Mouse (Mus musculus) adrenal gland, postnatal 14 days (tissue): Measurements from ENCODE around the gene 2310011J03Rik. TPM values are rescaled to one million over a fixed set of nuclear protein-coding genes. Genes with fewer than 3 reads are reported as not detected.
A peak's percentile ranks its signal among the peaks of the same experiment; 100 is the strongest.

Experiments used
- DNase-seq: peaks from one replicate; pipeline ENCODE4 v3.0.0; 2021; ENCODE audit warnings: mixed read lengths
- total RNA-seq: library from RNA; stranded (reverse); gene quantifications from 2 replicates; pipeline ENCODE4 v1.2.3, GENCODE M21; 2021

Gene 2310011J03Rik
- total RNA-seq, 1 experiment from 2014 or later = 26.9 TPM

GRCm38 (mm10) chr10:80316359-80316781 lies 4.0 kb downstream of the 2310011J03Rik start:
- DNase-seq = peak; percentile 49

- peak; percentile 9 for DNase-seq
These were observed 5.0 kb downstream of the 2310011J03Rik start for GRCm38 (mm10) chr10:80315315-80315714.

DNA sequence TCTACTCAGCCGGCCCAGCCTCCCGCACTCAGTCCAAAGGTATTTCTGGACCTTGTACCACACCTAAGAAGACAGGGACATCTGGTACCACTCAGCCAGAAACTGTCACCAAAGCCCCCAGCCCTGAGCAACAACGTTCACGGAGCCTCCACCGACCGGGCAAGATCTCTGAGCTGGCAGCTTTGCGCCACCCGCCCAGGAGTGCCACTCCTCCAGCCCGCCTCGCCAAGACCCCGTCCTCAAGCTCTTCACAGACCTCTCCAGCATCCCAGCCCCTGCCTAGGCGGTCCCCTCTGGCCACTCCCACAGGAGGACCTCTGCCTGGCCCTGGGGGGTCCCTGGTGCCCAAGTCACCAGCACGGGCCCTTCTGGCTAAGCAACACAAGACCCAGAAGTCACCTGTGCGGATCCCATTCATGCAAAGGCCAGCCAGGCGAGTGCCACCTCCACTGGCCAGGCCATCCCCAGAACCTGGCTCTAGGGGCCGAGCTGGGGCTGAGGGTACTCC lies 5.8 kb downstream of the 2310011J03Rik start:
- no peak for DNase-seq

- DNase-seq = no peak
These were observed 6.6 kb downstream of the 2310011J03Rik start for GRCm38 (mm10) chr10:80313627-80314201.

GRCm38 (mm10) chr10:80312586-80313504 lies 7.5 kb downstream of the 2310011J03Rik start:
- DNase-seq = no peak

GRCm38 (mm10) chr10:80311560-80311959 lies 8.8 kb downstream of the 2310011J03Rik start:
- DNase-seq = no peak

- peak; percentile 67 for DNase-seq
These were observed 15.5 kb downstream of the 2310011J03Rik start for GRCm38 (mm10) chr10:80304862-80305261.

GRCm38 (mm10) chr10:80304458-80304857 lies 15.9 kb downstream of the 2310011J03Rik start:
- DNase-seq = no peak

- peak; percentile 83 for DNase-seq
These were observed 17.9 kb downstream of the 2310011J03Rik start for GRCm38 (mm10) chr10:80302471-80302881.

DNA sequence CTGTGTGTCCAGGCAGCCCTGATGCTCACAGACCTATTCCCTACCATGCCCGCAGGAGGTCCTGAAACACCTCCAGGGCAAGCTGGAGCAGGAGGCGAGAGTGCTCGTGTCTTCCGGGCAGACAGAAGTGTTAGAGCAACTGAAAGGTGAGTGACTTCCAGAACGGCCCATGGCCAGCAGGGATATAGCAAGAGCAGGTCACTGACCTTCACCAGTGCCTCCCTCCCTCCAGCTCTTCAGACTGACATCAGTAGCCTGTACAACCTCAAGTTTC lies 18.3 kb downstream of the 2310011J03Rik start:
- DNase-seq = no peak

- no peak for DNase-seq
These were observed 18.9 kb downstream of the 2310011J03Rik start for GRCm38 (mm10) chr10:80301256-80302081.

GRCm38 (mm10) chr10:80300672-80301181 lies 19.6 kb downstream of the 2310011J03Rik start:
- DNase-seq = no peak

- DNase-seq = no peak
These were observed 20.5 kb downstream of the 2310011J03Rik start for GRCm38 (mm10) chr10:80299824-80300223.

DNA sequence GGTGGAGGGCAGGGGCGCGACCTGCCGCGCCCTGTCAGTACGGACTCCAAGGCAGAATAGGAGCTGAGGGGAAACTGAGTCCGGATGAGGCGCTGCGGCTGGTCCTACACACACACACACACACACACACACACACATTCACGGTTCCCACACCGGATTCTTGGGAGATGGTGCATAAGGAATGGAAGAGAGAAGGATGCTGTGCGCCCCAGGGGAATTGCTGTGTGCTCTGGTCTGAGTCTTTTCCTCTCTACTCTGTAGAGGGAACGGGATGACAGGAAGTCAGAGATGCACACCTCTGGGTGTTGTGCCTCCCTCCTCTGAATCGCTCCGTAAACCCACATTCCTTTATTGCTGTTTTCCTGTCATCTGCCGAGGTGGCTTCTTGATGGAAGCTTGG lies 21.0 kb downstream of the 2310011J03Rik start:
- DNase-seq = no peak

GRCm38 (mm10) chr10:80298571-80299281 lies 21.6 kb downstream of the 2310011J03Rik start:
- DNase-seq = peak; percentile 79

- DNase-seq = no peak
These were observed 22.7 kb downstream of the 2310011J03Rik start for GRCm38 (mm10) chr10:80297526-80298133.

- no peak for DNase-seq
These were observed 23.5 kb downstream of the 2310011J03Rik start for GRCm38 (mm10) chr10:80296824-80297223.

GRCm38 (mm10) chr10:80295618-80296425 lies 24.5 kb downstream of the 2310011J03Rik start, which contains the start of gene Apc2:
Apc2 (plus strand) TSS chr10:80295977.
- DNase-seq = peak; percentile 79

DNA sequence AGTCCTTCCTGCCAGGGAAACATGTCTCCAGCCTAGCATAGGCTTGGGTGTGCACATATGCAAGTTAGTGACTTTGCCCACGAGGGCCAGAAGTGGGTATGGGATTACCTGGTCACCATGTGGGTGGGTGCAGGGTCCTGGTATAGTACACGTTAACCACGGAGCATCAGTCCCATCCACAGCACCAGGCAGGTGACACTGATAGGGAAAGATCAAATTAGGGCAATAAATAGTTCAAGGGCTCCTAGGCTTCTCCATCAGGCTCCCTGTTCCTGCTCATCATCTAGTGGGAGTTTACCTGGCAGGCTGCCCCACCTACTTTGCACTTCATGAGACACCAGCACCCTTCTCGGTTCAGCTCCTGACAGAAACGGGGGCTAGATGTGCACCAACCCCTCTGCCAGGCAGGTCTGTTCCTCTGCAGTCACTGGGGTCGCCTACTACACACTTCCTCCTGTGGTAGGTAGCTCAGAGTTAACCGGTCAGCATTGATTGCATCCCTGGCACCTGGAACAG lies 25.5 kb downstream of the 2310011J03Rik start:
- DNase-seq = no peak

DNA sequence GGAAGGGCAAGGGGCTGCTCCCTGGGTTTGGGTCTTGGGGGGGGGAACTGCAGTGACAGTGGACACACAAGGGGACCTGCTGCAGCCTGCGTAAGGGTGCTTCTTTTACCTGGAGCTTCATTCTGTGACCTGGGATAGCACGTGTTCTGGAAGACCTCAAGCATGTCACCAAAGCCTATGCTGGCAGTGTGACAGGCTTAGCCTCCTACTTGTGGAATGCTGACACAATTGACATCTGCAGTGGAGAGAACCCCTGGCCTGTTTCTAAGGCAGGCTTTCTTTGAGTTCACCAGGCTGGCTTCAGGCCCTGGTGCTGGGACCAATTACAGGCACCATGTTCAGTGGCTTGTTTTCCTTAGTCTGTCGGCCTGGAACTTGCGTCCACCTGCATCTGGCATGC lies 26.0 kb downstream of the 2310011J03Rik start:
- no peak for DNase-seq
